Mouse (Mus musculus) Patski (cell line): ENCODE measurements around the gene Slc39a2. TPM values are rescaled to one million over a fixed set of nuclear protein-coding genes. Genes with fewer than 3 reads are reported as not detected.
A peak's percentile ranks its signal among the peaks of the same experiment; 100 is the strongest.
"Not testable (repeated sequence)": the region's sequence is repeated elsewhere in the genome, so short reads cannot be mapped to it uniquely, and the experiment has no call there.

Source experiments
- ATAC-seq: fragments of 100-300 bp; one replicate; pipeline ENCODE4 v1.8.0; 2021
- CTCF ChIA-PET: fragments of 350-600 bp; sonication (Branson Sonifier 250); formaldehyde crosslinking; loops from one replicate; lab custom pipeline; 2022; ENCODE audit warnings: inconsistent platforms; lab: Charles Lee
- POLR2A ChIA-PET: fragments of 350-600 bp; sonication (Branson Sonifier 250); formaldehyde crosslinking; loops from one replicate; lab custom pipeline; 2022; ENCODE audit warnings: antibody characterized with exemption, inconsistent platforms; lab: Charles Lee
- DNase-seq: peaks from one replicate; pipeline ENCODE4 v3.0.0-alpha.2; 2011; ENCODE audit warnings: low read depth, low spot score
- H3K27me3 ChIP-seq: fragments of 371-371 bp; one replicate; pipeline ENCODE4 v1.5.1; 2021
- CTCF ChIP-seq: fragments of 100-300 bp; IDR thresholded peaks from one replicate; pipeline ENCODE4 v1.5.1; 2021
- in situ Hi-C: fragments of 300-500 bp; cut with MboI; formaldehyde crosslinking; loops from 3 replicates; pipeline ENCODE4 v1.11.1; 2018; ENCODE audit warnings: low pct_unique_long_range_greater_than_20kb, mixed read lengths
- polyA plus RNA-seq: library from polyadenylated mRNA; unstranded; gene quantifications from one replicate; pipeline ENCODE4 v1.2.3, GENCODE M21; 2021

The Slc39a2 gene
- polyA plus RNA-seq, result 0.15 TPM

GRCm38 (mm10) chr14:51892191-51892939 is at the start of gene Slc39a2:
Slc39a2 (plus strand) TSS chr14:51892889.
- CTCF ChIA-PET, result interaction anchor here (2.6 kb wide), 1 partner anchor 11 kb away, joined by 10 read pairs; no protein-coding TSS in a partner anchor
- POLR2A ChIA-PET, result no interaction called here
- no peak for TF ChIP-seq CTCF
- no peak for ATAC-seq
- H3K27me3 ChIP-seq, result no peaks in the 10 kb centered on the region
- no peak for DNase-seq
- in situ Hi-C loops, result no loop called here

- ATAC-seq (no peak), DNase-seq (no peak)
- POLR2A ChIA-PET, result no interaction called here
- in situ Hi-C loops, result loop anchor here (5.0 to 10.0 kb wide), 2 partner anchors 69 to 592 kb away; partner anchors contain the start of gene Ang4
- no peaks in the 10 kb centered on the region for H3K27me3 ChIP-seq
- CTCF ChIA-PET, result interaction anchor here (1.2 to 1.3 kb wide), 2 partner anchors 26 to 59 kb away, joined by 3 to 4 read pairs; no protein-coding TSS in a partner anchor
- TF ChIP-seq CTCF, result no peak
These were observed 48.8 kb upstream of the Slc39a2 start for GRCm38 (mm10) chr14:51843882-51844281.

- no peaks in the 10 kb centered on the region for H3K27me3 ChIP-seq
- no peak for DNase-seq
- CTCF ChIA-PET, result no interaction called here
- no peak for TF ChIP-seq CTCF
- POLR2A ChIA-PET, result no interaction called here
- ATAC-seq, result no peak
- in situ Hi-C loops, result loop anchor here (10.0 kb wide), 1 partner anchor 72 kb away; the partner anchor contains the start of gene Ang4
These were observed 46.1 kb upstream of the Slc39a2 start for GRCm38 (mm10) chr14:51846566-51846965.

GRCm38 (mm10) chr14:51851006-51851405 is 41.7 kb upstream of the Slc39a2 start:
- in situ Hi-C loops, result loop anchor here (10.0 kb wide), 1 partner anchor 566 kb away; no protein-coding TSS in a partner anchor
- DNase-seq, POLR2A ChIA-PET, ATAC-seq, CTCF ChIA-PET, H3K27me3 ChIP-seq: not testable (repeated sequence)

- POLR2A ChIA-PET, result no interaction called here
- ATAC-seq, result no peak
- in situ Hi-C loops, result loop anchor here (10.0 kb wide), 1 partner anchor 569 kb away; no protein-coding TSS in a partner anchor
These were observed 39.3 kb upstream of the Slc39a2 start, which contains the start of gene Ear6 for GRCm38 (mm10) chr14:51853399-51853798. Ear6 (plus strand) TSS chr14:51853699.

GRCm38 (mm10) chr14:51855280-51855679 is 37.4 kb upstream of the Slc39a2 start:
- ATAC-seq, DNase-seq, CTCF ChIA-PET, H3K27me3 ChIP-seq: not testable (repeated sequence)
- POLR2A ChIA-PET, result interaction anchor here (0.6 kb wide), 1 partner anchor 302 kb away, joined by 6 read pairs; no protein-coding TSS in a partner anchor
- in situ Hi-C loops, result loop anchor here (10.0 kb wide), 1 partner anchor 570 kb away; no protein-coding TSS in a partner anchor

More at GRCm38 (mm10) chr14:51853399-51853798, 39.3 kb upstream of the Slc39a2 start, which contains the start of gene Ear6:
- H3K27me3 ChIP-seq, result no peaks in the 10 kb centered on the region
- DNase-seq, result no peak
- no peak for TF ChIP-seq CTCF
- CTCF ChIA-PET, result interaction anchor here (0.6 kb wide), 1 partner anchor 21 kb away, joined by 3 read pairs; no protein-coding TSS in a partner anchor

- in situ Hi-C loops, H3K27me3 ChIP-seq, CTCF ChIA-PET, DNase-seq: not testable (repeated sequence)
- ATAC-seq, result peak; percentile 93
- POLR2A ChIA-PET, result interaction anchor here (0.7 kb wide), 1 partner anchor 20 kb away, joined by 3 read pairs; no protein-coding TSS in a partner anchor
These were observed 29.1 kb upstream of the Slc39a2 start for GRCm38 (mm10) chr14:51863603-51864002.

- ATAC-seq (peak; percentile 60), DNase-seq (no peak)
- no peaks in the 10 kb centered on the region for H3K27me3 ChIP-seq
- ChIA-PET CTCF (interaction anchor here (1.6 kb wide), 1 partner anchor 13 kb away, joined by 6 read pairs; no protein-coding TSS in a partner anchor), POLR2A (no interaction called here)
- in situ Hi-C loops, result no loop called here
- TF ChIP-seq CTCF, result no peak
These were observed 21.9 kb upstream of the Slc39a2 start for GRCm38 (mm10) chr14:51870756-51871155.

GRCm38 (mm10) chr14:51871741-51872140 is 20.9 kb upstream of the Slc39a2 start:
- H3K27me3 ChIP-seq, result no peaks in the 10 kb centered on the region
- DNase-seq (no peak), ATAC-seq (no peak)
- TF ChIP-seq CTCF, result no peak
- in situ Hi-C loops, result no loop called here
- POLR2A ChIA-PET, result no interaction called here
- CTCF ChIA-PET, result interaction anchor here (1.4 kb wide), 1 partner anchor 12 kb away, joined by 4 read pairs; no protein-coding TSS in a partner anchor

GRCm38 (mm10) chr14:51877517-51877916 is 15.2 kb upstream of the Slc39a2 start:
- DNase-seq, result no peak
- ATAC-seq, result no peak
- no peaks in the 10 kb centered on the region for H3K27me3 ChIP-seq
- in situ Hi-C loops, result no loop called here
- POLR2A ChIA-PET, result no interaction called here
- no peak for TF ChIP-seq CTCF
- CTCF ChIA-PET, result no interaction called here
